Mouse (Mus musculus): Measurements from ENCODE around the gene Arpp21.
"Not testable (repeated sequence)": the region's sequence is repeated elsewhere in the genome, so short reads cannot be mapped to it uniquely, and the experiment has no call there.

The Arpp21 gene

DNA sequence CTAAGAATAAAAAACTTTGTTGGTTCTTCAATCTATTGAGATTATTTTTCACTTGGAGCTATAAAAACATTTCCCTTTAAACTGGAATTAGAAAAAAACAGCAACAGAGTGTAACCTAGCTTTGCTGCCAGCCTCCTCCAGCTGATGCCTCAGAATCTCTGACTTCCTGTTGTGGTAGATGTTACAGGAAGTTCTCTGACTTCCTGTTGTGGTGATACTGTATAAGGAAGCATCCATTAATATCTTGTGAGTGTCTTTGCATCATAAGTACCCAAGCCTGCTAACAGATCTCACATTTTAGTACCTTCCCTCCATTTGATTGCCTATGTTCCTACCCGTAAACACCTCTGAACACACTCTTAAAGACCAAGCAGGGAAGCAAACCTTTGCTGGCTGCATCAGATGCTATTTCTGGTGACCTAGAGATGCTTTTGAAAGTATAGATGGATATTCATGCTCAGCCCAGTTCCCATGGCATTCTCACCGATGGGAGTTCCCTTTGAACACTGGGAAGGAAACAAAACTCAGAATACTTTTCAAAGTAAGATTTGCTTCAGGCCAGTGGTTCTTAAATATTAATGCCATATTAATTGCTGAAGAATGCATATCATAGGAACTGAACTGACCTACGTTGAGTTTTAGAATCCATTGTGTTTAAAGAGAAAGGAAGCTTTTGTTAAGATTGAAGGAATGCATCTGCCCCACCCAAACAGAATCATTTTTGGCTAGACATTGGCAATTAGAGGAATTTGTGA lies 134.7 kb downstream of the Arpp21 start:
- no peak for DNase-seq

DNA sequence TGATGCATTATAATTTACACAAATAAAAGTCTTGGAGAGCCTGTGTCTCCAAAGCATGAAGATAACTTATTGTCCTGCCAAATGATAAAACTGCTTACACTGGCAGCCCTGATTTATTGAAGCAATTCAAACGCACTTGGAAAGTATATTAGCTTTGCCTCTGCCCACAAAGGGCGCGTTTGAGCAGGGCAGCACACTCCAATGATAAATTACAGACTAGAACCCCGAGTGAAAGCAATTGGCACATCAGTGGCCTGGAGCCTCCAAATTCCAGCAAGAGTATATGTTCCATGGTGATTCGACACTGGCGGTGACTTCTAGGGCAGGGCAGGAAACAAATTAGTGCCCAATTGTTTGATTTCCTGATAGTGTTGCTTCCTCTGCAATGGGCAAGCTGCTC lies 137.5 kb downstream of the Arpp21 start:
- no peak for DNase-seq

DNA sequence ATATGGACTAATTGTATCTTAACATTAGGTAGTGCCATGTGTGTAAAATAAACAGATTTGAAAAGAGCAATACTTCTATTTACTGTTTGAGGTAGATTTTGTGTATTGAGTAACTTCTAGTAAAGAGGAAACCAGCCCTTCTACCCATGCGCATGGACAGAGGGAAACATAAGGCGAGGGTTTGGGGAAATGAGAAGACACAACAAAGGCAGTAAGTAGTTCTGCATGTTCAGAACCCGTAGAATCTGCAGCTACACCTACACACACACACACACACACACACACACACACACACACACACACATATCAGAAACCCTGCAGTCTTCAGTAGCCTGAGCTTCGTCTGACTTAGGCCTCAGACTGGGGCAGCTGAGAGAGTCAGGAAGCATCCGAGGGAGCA lies 140.0 kb downstream of the Arpp21 start:
- DNase-seq, result no peak

DNA sequence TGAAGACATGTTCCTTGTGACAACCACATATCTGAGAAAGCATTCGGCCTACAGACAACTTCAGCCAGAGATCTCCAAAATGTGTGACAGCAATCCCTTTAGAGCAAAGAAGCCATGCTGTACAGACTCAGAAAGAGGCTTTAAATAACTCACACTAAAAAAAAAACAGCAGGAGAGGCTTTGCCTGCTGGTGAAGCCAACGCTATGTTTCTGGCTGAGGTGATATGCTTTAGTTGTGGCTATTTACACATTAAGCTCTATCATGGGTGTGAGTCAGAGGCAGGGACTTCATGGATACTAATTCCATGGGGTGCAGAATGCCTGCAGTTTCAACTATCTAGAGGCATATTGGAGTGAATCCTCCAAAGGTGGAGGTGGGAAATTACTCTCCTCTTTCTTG lies 140.5 kb downstream of the Arpp21 start:
- no peak for DNase-seq

GRCm38 (mm10) chr9:112078903-112079302 lies 156.8 kb downstream of the Arpp21 start:
- no peak for DNase-seq

DNA sequence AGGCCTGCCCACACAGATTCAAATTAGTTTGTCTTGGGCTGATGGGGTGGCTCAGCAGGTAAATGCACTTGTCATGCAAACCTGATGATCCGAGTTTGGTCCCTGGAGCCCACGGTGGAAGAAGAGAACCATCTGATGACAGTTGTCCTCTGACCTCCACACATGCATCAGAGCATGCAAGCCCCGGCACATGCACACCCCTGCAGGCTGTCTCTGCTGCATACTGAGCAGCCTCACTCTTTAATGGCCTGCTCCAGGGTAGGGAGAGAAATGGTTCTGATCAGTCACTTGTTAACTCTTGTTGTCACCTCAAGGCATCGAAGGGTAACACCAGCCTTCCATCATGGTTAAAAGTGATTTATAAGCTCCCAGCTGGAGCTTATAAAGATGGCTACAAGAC lies 157.3 kb downstream of the Arpp21 start:
- no peak for DNase-seq

DNA sequence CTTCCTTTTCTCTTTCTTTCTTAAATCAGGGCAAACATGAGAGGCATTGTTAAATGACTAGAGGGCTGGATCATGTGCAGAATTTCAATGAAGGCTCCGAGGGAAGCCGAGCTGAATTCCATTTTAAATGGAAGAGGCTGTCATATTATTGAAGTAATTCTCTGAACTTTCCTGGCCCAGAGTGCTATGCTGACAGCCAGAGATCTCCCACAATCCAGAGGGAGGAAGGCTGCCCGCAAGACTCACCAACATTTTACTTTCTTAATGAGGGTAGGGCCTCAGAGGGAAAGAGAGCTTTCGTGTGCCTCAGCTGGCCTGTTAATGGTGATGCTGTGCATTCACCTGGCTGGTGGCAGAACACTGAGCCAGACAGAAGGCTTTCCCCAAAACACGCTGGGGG lies 160.5 kb downstream of the Arpp21 start:
- DNase-seq, result no peak

DNA sequence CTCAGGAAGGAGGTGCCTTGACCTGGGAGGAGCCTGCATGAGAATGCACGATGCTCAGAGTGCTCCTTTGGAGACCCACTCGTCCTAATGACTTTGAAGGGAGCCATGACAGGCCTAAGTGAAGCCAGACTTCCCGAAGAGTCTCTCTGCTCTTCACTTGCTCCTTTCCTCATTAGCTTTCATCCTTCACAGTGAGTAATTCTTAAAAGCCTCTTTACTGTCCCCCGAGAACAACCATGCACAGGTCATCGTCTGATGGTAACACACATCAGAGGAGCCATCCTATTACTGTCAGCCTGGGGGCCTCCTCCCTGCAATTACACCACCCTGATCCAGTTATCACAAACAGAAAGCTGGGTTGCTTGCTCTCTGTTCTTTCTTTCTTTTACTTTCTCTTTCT lies 160.9 kb downstream of the Arpp21 start:
- DNase-seq, result no peak

DNA sequence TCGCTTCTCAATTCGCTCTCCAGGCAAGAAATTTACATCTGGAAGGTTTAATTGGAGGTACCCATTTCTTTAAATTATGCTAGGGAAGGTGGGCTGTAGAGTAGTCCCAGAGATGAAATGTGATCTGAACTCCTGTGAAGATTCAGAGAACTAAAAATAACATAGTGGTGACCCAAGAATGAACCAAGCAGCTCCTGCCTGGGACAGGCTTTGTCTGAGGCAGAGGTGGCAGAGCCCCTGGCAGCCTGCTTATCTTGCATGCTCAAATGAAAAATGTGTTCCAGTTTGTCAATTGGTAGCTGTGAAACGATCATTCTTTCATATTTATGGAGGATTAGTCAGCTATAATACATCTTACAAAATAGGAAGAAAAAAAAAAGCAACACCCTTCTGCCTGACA lies 164.4 kb downstream of the Arpp21 start:
- DNase-seq, result no peak

DNA sequence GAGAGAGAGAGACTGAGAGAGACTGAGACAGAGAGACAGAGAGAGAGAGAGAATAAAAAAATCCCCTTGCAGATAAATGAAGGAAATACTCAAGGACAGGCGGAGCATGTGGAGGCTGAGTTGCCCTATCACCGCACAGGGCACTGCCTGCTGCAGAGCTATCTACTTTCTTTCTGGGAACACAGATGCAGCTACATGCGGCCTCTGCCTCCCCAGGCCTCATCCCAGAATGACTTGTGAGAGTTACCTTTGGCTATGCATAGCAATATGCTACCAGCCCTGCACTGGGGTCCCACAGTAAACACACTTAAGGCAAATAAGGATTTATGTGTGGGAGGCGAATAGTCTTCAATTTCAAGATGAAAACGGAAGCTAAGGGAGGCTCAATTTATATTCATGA lies 164.8 kb downstream of the Arpp21 start:
- no peak for DNase-seq

DNA sequence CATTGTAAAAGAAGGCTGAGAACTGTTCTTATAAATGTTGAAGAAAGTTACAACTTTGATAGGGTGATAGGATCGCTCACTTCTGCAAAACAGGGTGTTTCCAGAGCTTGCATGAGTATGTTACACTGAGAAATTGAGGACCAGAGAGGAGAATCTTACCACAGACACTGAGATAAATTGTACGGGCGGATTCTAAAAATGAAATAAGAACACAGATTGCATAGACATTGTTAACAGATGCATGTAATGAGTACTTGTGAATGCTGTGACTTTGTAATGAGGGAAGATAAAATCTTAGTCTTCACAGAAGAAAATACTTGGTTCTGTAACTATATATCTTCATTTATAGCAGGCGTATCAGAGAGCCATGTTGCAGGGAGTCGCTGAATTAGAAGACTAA lies 167.5 kb downstream of the Arpp21 start:
- no peak for DNase-seq

DNA sequence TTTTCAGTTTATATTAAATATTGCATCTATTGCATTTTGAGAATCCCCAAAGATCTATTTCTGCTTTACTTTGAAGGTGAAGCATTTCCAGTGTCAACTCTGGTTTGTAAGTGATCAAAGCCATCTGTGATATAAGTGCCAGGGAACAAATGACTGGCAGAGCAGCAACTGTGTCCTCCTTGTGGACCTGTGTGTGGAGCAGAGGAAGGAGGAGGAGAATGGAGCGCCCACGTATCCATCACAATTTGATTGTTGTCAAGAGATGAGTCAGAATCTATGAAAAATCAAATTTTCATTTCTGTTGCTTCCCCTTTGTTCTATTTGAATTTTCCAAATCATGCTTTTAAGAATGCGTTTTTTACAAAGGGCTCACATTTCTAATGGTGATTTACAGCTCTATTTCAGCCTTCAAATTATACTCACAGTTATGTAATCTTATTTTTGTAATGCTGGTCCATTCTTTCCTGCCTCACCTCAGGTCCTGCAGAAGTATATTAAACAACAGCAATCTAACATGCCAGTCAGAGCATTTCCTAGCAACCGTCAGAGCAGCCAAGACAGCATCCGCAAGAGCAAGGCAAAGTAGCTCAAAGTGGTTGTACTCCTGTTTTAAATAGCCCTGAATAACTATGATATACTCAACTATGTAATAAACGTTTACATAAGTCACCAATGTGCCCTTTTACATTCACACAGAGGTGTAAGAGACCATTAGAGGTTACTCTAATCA lies 174.9 kb downstream of the Arpp21 start:
- no peak for DNase-seq

GRCm38 (mm10) chr9:112054807-112055381 lies 180.8 kb downstream of the Arpp21 start:
- no peak for DNase-seq

GRCm38 (mm10) chr9:112047903-112048467 lies 187.8 kb downstream of the Arpp21 start:
- DNase-seq, result no peak

DNA sequence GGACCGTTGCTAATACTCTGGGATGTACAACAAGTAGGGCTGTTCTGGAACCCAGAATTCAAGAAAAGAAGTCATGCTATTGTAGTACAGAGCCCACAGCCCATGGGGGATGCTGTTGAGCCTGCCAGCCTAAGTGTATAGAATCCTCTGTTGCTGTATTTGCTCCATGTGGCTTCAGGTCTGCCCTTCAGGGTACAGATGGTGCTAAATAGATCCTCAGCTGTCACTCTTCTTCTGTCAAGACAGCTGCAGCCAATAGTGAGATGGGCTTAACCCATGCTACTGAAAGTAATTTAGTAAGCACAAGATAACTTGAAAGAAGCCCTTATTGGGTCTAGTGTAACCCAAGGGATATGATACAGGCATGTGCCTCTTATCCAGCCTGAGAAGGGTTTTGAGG lies 195.2 kb downstream of the Arpp21 start:
- no peak for DNase-seq

DNA sequence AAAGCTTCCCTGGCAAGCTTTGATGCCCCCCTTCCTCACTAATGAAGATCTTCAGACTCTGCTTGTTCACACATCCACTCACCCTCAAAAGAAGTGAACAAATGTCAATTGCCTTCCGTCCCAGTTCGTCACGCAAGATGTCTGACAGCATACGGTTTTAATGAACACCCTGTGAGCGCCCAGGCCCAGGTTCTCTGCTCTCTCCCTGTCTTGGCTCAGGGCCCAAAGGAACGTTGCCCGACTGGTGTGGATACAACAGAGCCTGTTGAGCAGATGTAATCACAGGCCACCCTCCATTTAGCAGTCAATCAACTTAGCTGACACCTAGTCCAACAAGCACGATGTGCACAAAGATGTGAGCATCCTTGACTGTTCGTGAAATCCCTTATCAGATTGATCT lies 198.0 kb downstream of the Arpp21 start:
- no peak for DNase-seq

- DNase-seq, result not testable (repeated sequence)
Observed at GRCm38 (mm10) chr9:112033840-112034239, 201.9 kb downstream of the Arpp21 start.

- DNase-seq, result no peak
Observed at GRCm38 (mm10) chr9:112032169-112032568, 203.6 kb downstream of the Arpp21 start.

- no peak for DNase-seq
Observed at GRCm38 (mm10) chr9:112023562-112024015, 212.1 kb downstream of the Arpp21 start.

DNA sequence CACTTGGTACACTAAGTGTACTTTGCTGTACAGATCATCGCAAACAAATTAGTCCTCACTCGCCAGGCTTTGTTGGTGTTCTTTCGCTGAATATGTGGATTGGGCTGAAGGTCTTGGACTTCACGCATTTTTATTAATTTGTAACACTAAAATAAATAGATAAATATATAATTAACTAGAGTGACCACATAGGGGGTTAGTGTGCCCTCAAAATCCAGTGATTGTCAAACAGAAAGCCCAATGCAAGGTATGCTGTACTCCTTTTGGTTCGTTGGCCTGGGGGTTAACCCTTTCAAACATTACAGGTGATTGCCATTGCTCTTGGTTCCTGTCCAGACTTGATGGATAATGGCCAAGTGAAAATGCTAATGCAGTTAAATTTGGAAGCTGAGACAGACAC lies 212.6 kb downstream of the Arpp21 start:
- DNase-seq, result no peak
